Comparison of ENCODE assay signal across 23 mouse cellular contexts in genomic region chr1:166345602-166346001, GRCm38 (mm10). TPM values are rescaled to one million over a fixed set of nuclear protein-coding genes. Genes with fewer than 3 reads are reported as not detected.
DNase-seq lines count a peak whose midpoint lies in the region; ATAC-seq and TF ChIP-seq lines count a peak whose summit lies in the region.
"Had no signal": no experiment of that assay in that cellular context is flagged by ENCODE, and none has a peak within 500 bp of the region (broad histone marks: within the 10 kb centered on the region; RNA-seq: fewer than 3 reads in every experiment).

No protein-coding gene starts in this region.

- 85% methylated on average over 6 of the region's 6 CpGs for WGBS in liver, adult 2 months
- 82% methylated on average over 6 of the region's 6 CpGs for WGBS in liver, embryonic 12.5 days (ENCODE audit: insufficient replicate concordance)
- WGBS in hindbrain, postnatal 0 days = 94% methylated on average over 6 of the region's 6 CpGs

- no peaks in the 10 kb centered on the region for H3K36me3 ChIP-seq in liver, adult 2 months (ENCODE audit: control insufficient read depth, insufficient read depth, low read length)
- H3K36me3 ChIP-seq in liver, embryonic 12.5 days = no peaks in the 10 kb centered on the region
- H3K36me3 ChIP-seq in splenic B cell, adult 2 months (ENCODE audit: control insufficient read depth, insufficient read depth, low read length, poor library complexity, severe bottlenecking) = no peaks in the 10 kb centered on the region
- H3K36me3 ChIP-seq in hindbrain, postnatal 0 days (ENCODE audit: insufficient read depth, low read length) = no peaks in the 10 kb centered on the region
- H3K36me3 ChIP-seq: embryonic facial prominence, embryonic 13.5 days; forebrain, embryonic 12.5 days; heart, embryonic 15.5 days; hindbrain, embryonic 10.5 days; hindbrain, embryonic 15.5 days had no signal

- TF ChIP-seq CTCF in liver, adult 2 months (IDR thresholded peaks at IDR 0.05; ENCODE audit: low read depth, low read length) = no peak
- no peak for TF ChIP-seq CTCF in hindbrain, postnatal 0 days (IDR thresholded peaks at IDR 0.05; ENCODE audit: low read depth)

- no peaks in the 10 kb centered on the region for H3K4me1 ChIP-seq in liver, adult 2 months (ENCODE audit: control insufficient read depth, insufficient read depth, low read length)
- H3K4me1 ChIP-seq in liver, embryonic 12.5 days = no peaks in the 10 kb centered on the region
- H3K4me1 ChIP-seq in hindbrain, postnatal 0 days (ENCODE audit: insufficient read depth, low read length) = no peaks in the 10 kb centered on the region
- H3K4me1 ChIP-seq: heart, embryonic 15.5 days had no signal

- TF ChIP-seq POLR2A in liver, adult 2 months (IDR thresholded peaks at IDR 0.05; ENCODE audit: extremely low read depth, insufficient read depth, low read length) = no peak

- no peaks in the 10 kb centered on the region for H3K9me3 ChIP-seq in liver, embryonic 12.5 days (replicated peaks)
- H3K9me3 ChIP-seq in hindbrain, postnatal 0 days (ENCODE audit: low read length) = no peaks in the 10 kb centered on the region
- H3K9me3 ChIP-seq: embryonic facial prominence, embryonic 13.5 days; forebrain, embryonic 12.5 days; heart, embryonic 15.5 days; hindbrain, embryonic 10.5 days; hindbrain, embryonic 15.5 days had no signal

- no peak overlapping the region for H3K9ac ChIP-seq in liver, adult 2 months (ENCODE audit: low read depth, low read length)
- no peak overlapping the region for H3K9ac ChIP-seq in liver, embryonic 12.5 days
- no peak overlapping the region for H3K9ac ChIP-seq in hindbrain, postnatal 0 days (replicated peaks; ENCODE audit: low read length)
- H3K9ac ChIP-seq: embryonic facial prominence, embryonic 13.5 days; forebrain, embryonic 12.5 days; heart, embryonic 15.5 days; hindbrain, embryonic 15.5 days had no signal

- no peak for ATAC-seq in liver, embryonic 12.5 days
- peak; percentile 81 for ATAC-seq in common myeloid progenitor, adult 5-6 weeks (replicated peaks; ENCODE audit: low read depth, poor library complexity, severe bottlenecking)
- peak; percentile 83 for ATAC-seq in megakaryocyte, adult 5-6 weeks (ENCODE audit: poor library complexity, severe bottlenecking)
- ATAC-seq in hindbrain, postnatal 0 days = no peak
- ATAC-seq: forebrain, embryonic 16.5 days had no signal

- H3K4me2 ChIP-seq in liver, embryonic 12.5 days = no peak overlapping the region
- no peak overlapping the region for H3K4me2 ChIP-seq in hindbrain, postnatal 0 days (ENCODE audit: low read depth, low read length)
- H3K4me2 ChIP-seq: embryonic facial prominence, embryonic 13.5 days; forebrain, embryonic 12.5 days; heart, embryonic 11.5 days; heart, embryonic 15.5 days; hindbrain, embryonic 15.5 days had no signal

- H3K27me3 ChIP-seq in liver, adult 2 months (ENCODE audit: control insufficient read depth, insufficient read depth, low read length) = no peaks in the 10 kb centered on the region
- H3K27me3 ChIP-seq in liver, embryonic 12.5 days (replicated peaks) = no peaks in the 10 kb centered on the region; the same call in 1 of the 2 replicates
- no peaks in the 10 kb centered on the region for H3K27me3 ChIP-seq in splenic B cell, adult 2 months (ENCODE audit: control insufficient read depth, insufficient read depth, low read length, poor library complexity, severe bottlenecking)
- no peaks in the 10 kb centered on the region for H3K27me3 ChIP-seq in hindbrain, postnatal 0 days (ENCODE audit: insufficient read depth, low read length)
- H3K27me3 ChIP-seq: embryonic facial prominence, embryonic 13.5 days; forebrain, embryonic 12.5 days; heart, embryonic 15.5 days; hindbrain, embryonic 15.5 days had no signal

- H3K27ac ChIP-seq in liver, adult 2 months (replicated peaks; ENCODE audit: insufficient read depth, low read depth, low read length) = no peak overlapping the region
- no peak overlapping the region for H3K27ac ChIP-seq in liver, embryonic 12.5 days
- no peak overlapping the region for H3K27ac ChIP-seq in hindbrain, postnatal 0 days
- H3K27ac ChIP-seq: embryonic facial prominence, embryonic 13.5 days; forebrain, embryonic 12.5 days; heart, adult 2 months; heart, embryonic 15.5 days; hindbrain, embryonic 10.5 days; hindbrain, embryonic 15.5 days had no signal

- peak; percentile 7 for DNase-seq in liver, adult 2 months (ENCODE audit: extremely low read depth, low read depth, low spot score)
- DNase-seq in splenic B cell, adult 2 months (ENCODE audit: low read depth, low spot score) = peak; percentile 54
- DNase-seq in MN1 (ENCODE audit: low spot score) = no peak
- DNase-seq in hindbrain, postnatal 0 days (ENCODE audit: low spot score) = no peak
- DNase-seq in retina, embryonic 14.5 days (ENCODE audit: low spot score) = no peak
- DNase-seq: adrenal gland, adult 2 months; adrenal gland, postnatal 36 days; cerebellum, adult 11-12 months; cerebellum, adult 9-10 months; cerebellum, postnatal 25 days; gastrocnemius, postnatal 10 days; heart, adult 2 months; heart, postnatal 14 days had no signal

- no peaks in the 10 kb centered on the region for H3K79me2 ChIP-seq in liver, adult 2 months (ENCODE audit: control insufficient read depth, insufficient read depth, low read length)

- H3K4me3 ChIP-seq in liver, adult 2 months (ENCODE audit: insufficient read depth, low read depth, low read length) = no peak overlapping the region
- no peak overlapping the region for H3K4me3 ChIP-seq in liver, embryonic 12.5 days
- H3K4me3 ChIP-seq in hindbrain, postnatal 0 days (ENCODE audit: low read length) = no peak overlapping the region
- H3K4me3 ChIP-seq: embryonic facial prominence, embryonic 13.5 days; forebrain, embryonic 12.5 days; heart, adult 2 months; heart, embryonic 15.5 days; hindbrain, embryonic 10.5 days; hindbrain, embryonic 15.5 days had no signal

RNA-seq across cellular contexts. Expression of gene Tada1, which starts 33.3 kb away (rescaled TPM):
- total RNA-seq in liver, adult 2 months (2014; rRNA removed) = 12.5 and 12.6 TPM in 2 replicates
- polyA plus RNA-seq in liver, adult 2 months (2012; rRNA removed) = 8.1 and 11.8 TPM in 2 replicates
- polyA plus RNA-seq in liver, embryonic 12.5 days (2016; fragmentation: Nextera tagmentation; extraction: Ambion mirVana) = 29.7 and 30.4 TPM in 2 replicates
- 32.1 and 43.2 TPM in 2 replicates for total RNA-seq in common myeloid progenitor, adult 5-6 weeks (2017)
- total RNA-seq in megakaryocyte, adult 5-6 weeks (2015) = 44.1 and 47.3 TPM in 2 replicates
- 28.9 and 29.4 TPM in 2 replicates for total RNA-seq in megakaryocyte, adult 5-6 weeks (2017)
- total RNA-seq in hindbrain, postnatal 0 days (2014; rRNA removed) = 38.6 and 51.5 TPM in 2 replicates
- polyA plus RNA-seq in hindbrain, postnatal 0 days (2015; fragmentation: Nextera tagmentation; extraction: Ambion mirVana) = 52.7 and 55.7 TPM in 2 replicates

Comparison
In these comparisons a context has a peak if more than half of its experiments do, and no peak if none do; other contexts are left out.
1. DNase-seq: peak in liver, adult 2 months (single experiment) and splenic B cell, adult 2 months (single experiment); none in MN1 (single experiment), hindbrain, postnatal 0 days (single experiment) and retina, embryonic 14.5 days (single experiment).
2. ATAC-seq: peak in common myeloid progenitor, adult 5-6 weeks (single experiment) and megakaryocyte, adult 5-6 weeks (single experiment); none in liver, embryonic 12.5 days (single experiment) and hindbrain, postnatal 0 days (single experiment).